Mouse (Mus musculus): ENCODE results near the gene Fut4.

Fut4 gene

DNA sequence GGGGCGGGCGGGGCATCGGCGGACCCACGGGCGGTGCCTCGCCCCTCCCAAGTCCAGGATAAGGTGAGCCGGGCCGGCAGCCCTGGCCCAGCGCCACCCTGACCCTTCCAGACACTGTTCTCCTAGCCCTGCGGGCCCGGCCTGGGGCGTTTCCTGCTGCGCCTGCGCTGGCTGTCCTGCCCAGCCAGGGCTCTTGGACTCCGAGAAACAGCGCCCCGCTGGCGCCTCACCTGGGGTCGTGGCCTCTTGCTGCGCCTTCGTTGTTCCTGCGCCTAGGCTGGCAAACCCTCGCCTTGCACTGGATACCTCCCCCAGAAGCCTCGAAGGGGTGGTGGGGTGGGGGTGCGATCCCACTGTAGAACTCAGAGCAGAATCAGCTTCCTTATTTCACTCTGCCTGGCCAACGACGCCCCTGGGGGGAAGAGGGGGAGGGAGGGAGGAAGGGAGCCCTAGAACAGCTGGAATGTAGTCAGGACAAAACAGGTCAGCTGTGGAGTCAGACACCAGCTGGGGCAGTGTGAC lies at the start of gene Fut4:
TSS of gene Fut4 (minus strand) at position 393 of the 522 bp plus-strand sequence.
- DNase-seq (ENCODE audit: low spot score in 2 of 2) = peak in 1 of 2 experiments; percentile 17

- DNase-seq (ENCODE audit: low spot score in 2 of 2) = no peak
Observed at GRCm38 (mm10) chr9:14787356-14787755, 35.2 kb upstream of the Fut4 start.

- DNase-seq (ENCODE audit: low spot score in 2 of 2) = peak; percentile 88 to 91
Observed at GRCm38 (mm10) chr9:14784039-14785002, 32.1 kb upstream of the Fut4 start, which contains the start of the genes Mre11a and Ankrd49. Mre11a (plus strand) TSS chr9:14784654. Ankrd49 (minus strand) TSS chr9:14784856.

- DNase-seq (ENCODE audit: low spot score in 2 of 2) = no peak
Observed at GRCm38 (mm10) chr9:14778341-14778740, 26.1 kb upstream of the Fut4 start.

DNA sequence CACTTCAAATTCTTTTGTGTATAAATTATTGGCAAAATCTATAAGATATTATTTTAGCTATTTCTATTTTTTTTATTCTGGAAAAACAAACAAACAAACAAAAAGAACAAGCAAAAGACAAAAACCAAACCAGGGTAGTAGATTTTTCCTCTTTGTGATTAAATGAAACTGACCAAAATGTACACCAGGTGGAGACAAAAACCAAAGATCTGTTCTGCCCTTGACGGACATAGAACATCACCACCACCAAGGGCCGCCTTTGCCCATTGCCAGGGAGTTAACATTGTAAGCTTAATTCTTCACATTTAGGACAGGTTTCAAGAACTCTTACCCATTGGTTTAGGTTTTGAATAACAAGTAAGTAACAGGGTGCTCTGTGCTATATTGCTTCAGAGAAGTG lies 21.6 kb upstream of the Fut4 start:
- DNase-seq (ENCODE audit: low spot score in 2 of 2) = no peak

GRCm38 (mm10) chr9:14772074-14772473 lies 19.9 kb upstream of the Fut4 start:
- no peak for DNase-seq (ENCODE audit: low spot score in 2 of 2)

- no peak for DNase-seq (ENCODE audit: low spot score in 2 of 2)
Observed at GRCm38 (mm10) chr9:14770803-14771471, 18.7 kb upstream of the Fut4 start, which contains the start of gene 1700012B09Rik. 1700012B09Rik (minus strand) TSS chr9:14771030.

GRCm38 (mm10) chr9:14769811-14770210 lies 17.6 kb upstream of the Fut4 start:
- DNase-seq (ENCODE audit: low spot score in 2 of 2) = no peak

DNA sequence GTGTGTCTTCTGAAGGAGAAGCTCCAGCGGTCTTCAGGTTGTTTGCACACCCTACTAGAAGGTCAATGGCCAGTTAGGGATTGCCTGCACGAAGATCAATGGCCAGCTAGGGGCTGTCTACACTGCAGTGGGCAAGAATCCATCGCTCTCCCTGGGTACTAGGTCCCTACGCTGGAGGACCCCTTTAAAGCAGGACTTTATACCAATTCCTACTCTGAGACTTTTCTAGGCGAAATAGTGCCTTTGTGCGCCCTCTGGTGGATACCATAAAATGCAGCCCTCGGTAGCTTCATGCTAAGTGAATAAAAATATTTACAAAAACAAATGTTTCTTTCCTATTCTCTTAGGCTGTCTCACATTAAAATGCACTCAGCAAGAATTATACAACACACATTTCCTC lies 12.6 kb upstream of the Fut4 start:
- DNase-seq (ENCODE audit: low spot score in 2 of 2) = peak in 1 of 2 experiments; percentile 29

- no peak for DNase-seq (ENCODE audit: low spot score in 2 of 2)
Observed at GRCm38 (mm10) chr9:14759261-14759660, 7.1 kb upstream of the Fut4 start.

- no peak for DNase-seq (ENCODE audit: low spot score in 2 of 2)
Observed at GRCm38 (mm10) chr9:14758590-14758989, 6.4 kb upstream of the Fut4 start.

DNA sequence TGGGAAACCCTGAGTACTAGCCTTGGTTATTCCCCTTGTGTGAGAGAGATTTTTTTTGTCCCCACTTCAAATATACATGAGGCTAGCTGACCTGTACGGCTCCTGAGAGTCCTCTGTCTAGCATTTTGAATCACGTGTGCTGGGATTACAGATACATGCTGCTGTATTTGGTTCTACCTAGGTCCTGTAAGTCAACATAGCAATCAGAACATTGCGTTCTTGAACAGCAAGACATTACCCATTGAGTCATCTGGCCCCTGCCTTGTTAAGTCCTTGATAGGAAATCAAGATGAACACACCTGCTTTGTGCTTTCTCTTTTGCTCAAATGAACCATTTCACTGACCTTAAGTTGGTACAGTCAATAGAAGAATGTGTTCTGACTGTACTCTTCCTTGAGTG lies 2.3 kb upstream of the Fut4 start:
- no peak for DNase-seq (ENCODE audit: low spot score in 2 of 2)

GRCm38 (mm10) chr9:14753947-14754346 lies 1.8 kb upstream of the Fut4 start:
- DNase-seq (ENCODE audit: low spot score in 2 of 2) = no peak

DNA sequence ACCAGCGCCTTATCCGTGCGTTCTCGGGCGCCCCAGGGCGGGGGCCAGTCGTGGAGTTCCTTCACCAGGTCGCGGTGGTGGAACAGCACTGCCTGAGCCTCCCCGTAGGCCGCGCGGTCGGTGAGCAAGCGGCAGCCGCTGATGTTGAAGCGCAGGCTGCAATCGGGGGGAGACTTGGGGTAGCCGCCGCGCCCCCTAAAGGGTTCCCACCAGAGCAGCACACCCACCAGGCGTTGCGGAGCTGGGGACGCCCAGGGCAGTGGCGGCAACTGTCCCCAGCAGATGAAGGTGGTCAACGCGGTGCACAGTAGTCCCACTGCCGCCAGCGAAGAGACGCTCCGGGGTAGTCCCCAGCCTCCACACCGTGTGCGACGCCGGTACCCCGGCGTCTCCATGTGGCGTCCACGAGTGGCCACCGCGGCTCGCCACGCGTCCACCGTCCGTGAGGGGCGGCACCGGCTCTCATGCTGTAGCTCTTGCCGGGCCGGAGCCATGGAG lies 641 bp downstream of the Fut4 start:
- DNase-seq (ENCODE audit: low spot score in 2 of 2) = peak in 1 of 2 experiments; percentile 19

DNA sequence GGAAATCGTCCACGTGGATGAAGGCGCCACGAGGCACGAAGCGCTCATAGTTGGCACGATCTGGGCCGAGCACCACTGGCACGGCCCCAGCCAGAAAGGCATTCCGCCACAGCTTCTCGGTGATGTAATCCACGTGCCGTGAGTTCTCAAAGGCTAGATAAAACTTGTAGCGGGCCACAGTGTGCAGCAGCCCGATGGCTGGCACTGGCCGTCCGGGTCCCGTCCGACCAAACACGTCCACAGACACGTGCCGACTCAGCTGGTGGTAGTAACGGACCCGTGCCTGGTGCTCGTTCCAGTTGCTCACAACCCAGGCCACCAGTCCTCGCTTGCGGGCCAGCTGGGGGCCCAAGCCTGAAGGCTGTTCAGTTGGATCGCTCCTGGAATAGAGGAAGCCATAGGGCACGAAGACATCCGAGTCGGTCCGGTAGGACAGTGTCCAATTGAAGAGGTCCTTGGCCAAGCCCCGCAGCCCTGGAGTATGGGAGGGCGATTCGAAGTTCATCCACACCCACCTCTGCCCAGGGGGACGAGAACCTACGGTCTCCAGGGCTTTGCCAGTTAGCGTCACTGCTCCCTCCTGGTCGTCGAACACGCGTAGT lies 1.2 kb downstream of the Fut4 start:
- DNase-seq (ENCODE audit: low spot score in 2 of 2) = no peak

- DNase-seq (ENCODE audit: low spot score in 2 of 2) = no peak
Observed at GRCm38 (mm10) chr9:14740151-14740924, 11.9 kb downstream of the Fut4 start, which contains the start of gene Piwil4. Piwil4 (minus strand) TSS chr9:14740733.

GRCm38 (mm10) chr9:14739498-14740150 lies 12.6 kb downstream of the Fut4 start:
- DNase-seq (ENCODE audit: low spot score in 2 of 2) = no peak

- no peak for DNase-seq (ENCODE audit: low spot score in 2 of 2)
Observed at GRCm38 (mm10) chr9:14730941-14731541, 21.2 kb downstream of the Fut4 start.

DNA sequence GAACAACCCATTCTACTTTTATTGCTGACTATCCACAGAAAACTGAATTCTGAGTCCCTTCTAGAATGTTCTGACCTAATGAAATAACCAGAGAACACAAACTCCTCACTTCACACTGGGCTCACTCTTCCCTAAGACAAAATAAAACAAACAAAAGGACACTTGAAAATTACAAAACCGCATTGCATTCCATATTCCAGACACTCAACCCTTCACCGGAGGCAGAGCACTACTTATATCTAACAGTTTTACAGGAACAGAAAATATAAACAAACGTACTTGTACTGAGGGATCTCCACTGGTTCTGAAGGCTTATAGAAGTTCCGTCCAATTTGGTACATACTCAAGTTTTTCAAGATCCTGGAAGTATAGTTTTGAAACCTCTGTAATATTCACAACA lies 23.8 kb downstream of the Fut4 start:
- DNase-seq (ENCODE audit: low spot score in 2 of 2) = no peak

- DNase-seq (ENCODE audit: low spot score in 2 of 2) = no peak
Observed at GRCm38 (mm10) chr9:14726629-14727028, 25.6 kb downstream of the Fut4 start.

Data from frontal cortex, postnatal 10 days (tissue).